Mouse (Mus musculus) liver, postnatal 0 days (tissue): ENCODE measurements around the gene Ccdc58. TPM values are rescaled to one million over a fixed set of nuclear protein-coding genes. Genes with fewer than 3 reads are reported as not detected.
A peak's percentile ranks its signal among the peaks of the same experiment; 100 is the strongest.
"Not testable (repeated sequence)": the region's sequence is repeated elsewhere in the genome, so short reads cannot be mapped to it uniquely, and the experiment has no call there.

Experiments
- ATAC-seq: fragments of 200-750 bp; cut with Nextera tagmentation; 2 replicates; pipeline ENCODE4 v1.8.0; 2017; ENCODE audit warnings: mild to moderate bottlenecking, moderate library complexity
- DNase-seq: peaks from one replicate; pipeline ENCODE4 v3.0.0-alpha.2; 2016
- H3K27ac ChIP-seq: fragments of 300-500 bp; sonication (generic); 2 replicates; pipeline ENCODE4 v1.5.1; 2014; ENCODE audit warnings: antibody characterized with exemption, moderate library complexity, mild to moderate bottlenecking, low read depth
- H3K27me3 ChIP-seq: fragments of 300-500 bp; sonication (generic); 2 replicates; pipeline ENCODE4 v1.6.1; 2014; ENCODE audit warnings: low read length, control low read depth, mixed read lengths; ENCODE audit not compliant: insufficient read depth
- H3K36me3 ChIP-seq: fragments of 300-500 bp; sonication (generic); replicated peaks from 2 replicates; pipeline ENCODE4 v1.6.1; 2014; ENCODE audit warnings: mild to moderate bottlenecking, control low read depth, low read length, moderate library complexity, mixed read lengths; ENCODE audit not compliant: insufficient read depth
- H3K4me1 ChIP-seq: fragments of 300-500 bp; sonication (generic); 2 replicates; pipeline ENCODE4 v1.6.1; 2014; ENCODE audit warnings: antibody characterized with exemption, mild to moderate bottlenecking, control low read depth; ENCODE audit not compliant: insufficient read depth
- H3K4me2 ChIP-seq: fragments of 300-500 bp; sonication (generic); 2 replicates; pipeline ENCODE4 v1.6.1; 2014; ENCODE audit warnings: low read depth, mild to moderate bottlenecking, low read length, moderate library complexity, mixed read lengths
- H3K4me3 ChIP-seq: fragments of 300-500 bp; sonication (generic); 2 replicates; pipeline ENCODE4 v1.5.1; 2014; ENCODE audit warnings: low read depth, low read length
- H3K9ac ChIP-seq: fragments of 300-500 bp; sonication (generic); replicated peaks from 2 replicates; pipeline ENCODE4 v1.6.1; 2014; ENCODE audit warnings: mild to moderate bottlenecking, moderate library complexity
- H3K9me3 ChIP-seq: fragments of 300-500 bp; sonication (generic); 2 replicates; pipeline ENCODE4 v1.6.1; 2016; ENCODE audit warnings: mild to moderate bottlenecking, control low read depth, low read length, mixed read lengths
- CTCF ChIP-seq: sonication (generic); IDR thresholded peaks from 2 replicates; pipeline ENCODE4 v1.5.1; 2016; ENCODE audit warnings: antibody characterized with exemption, low read depth
- EP300 ChIP-seq: IDR thresholded peaks from 2 replicates; pipeline ENCODE4 v1.6.1; 2016; ENCODE audit warnings: antibody characterized with exemption, low read depth, mild to moderate bottlenecking
- WGBS: fragments of 180-500 bp; shearing (Covaris S2); extraction: QIAGEN DNeasy Blood & Tissue Kit; methylation state at CpG from one replicate; pipeline ENCODE4 v1.1.7; 2014; ENCODE audit not compliant: insufficient replicate concordance; 5-methylcytosine and 5-hydroxymethylcytosine counted together
- polyA plus RNA-seq: library from polyadenylated mRNA; unstranded; fragments of >200 nt; fragmentation: Nextera tagmentation; extraction: Ambion mirVana; gene quantifications from 2 replicates; pipeline ENCODE4 v1.2.1, GENCODE M21; 2015

Ccdc58 gene
- polyA plus RNA-seq: 54.6 and 58.9 TPM in 2 replicates

DNA sequence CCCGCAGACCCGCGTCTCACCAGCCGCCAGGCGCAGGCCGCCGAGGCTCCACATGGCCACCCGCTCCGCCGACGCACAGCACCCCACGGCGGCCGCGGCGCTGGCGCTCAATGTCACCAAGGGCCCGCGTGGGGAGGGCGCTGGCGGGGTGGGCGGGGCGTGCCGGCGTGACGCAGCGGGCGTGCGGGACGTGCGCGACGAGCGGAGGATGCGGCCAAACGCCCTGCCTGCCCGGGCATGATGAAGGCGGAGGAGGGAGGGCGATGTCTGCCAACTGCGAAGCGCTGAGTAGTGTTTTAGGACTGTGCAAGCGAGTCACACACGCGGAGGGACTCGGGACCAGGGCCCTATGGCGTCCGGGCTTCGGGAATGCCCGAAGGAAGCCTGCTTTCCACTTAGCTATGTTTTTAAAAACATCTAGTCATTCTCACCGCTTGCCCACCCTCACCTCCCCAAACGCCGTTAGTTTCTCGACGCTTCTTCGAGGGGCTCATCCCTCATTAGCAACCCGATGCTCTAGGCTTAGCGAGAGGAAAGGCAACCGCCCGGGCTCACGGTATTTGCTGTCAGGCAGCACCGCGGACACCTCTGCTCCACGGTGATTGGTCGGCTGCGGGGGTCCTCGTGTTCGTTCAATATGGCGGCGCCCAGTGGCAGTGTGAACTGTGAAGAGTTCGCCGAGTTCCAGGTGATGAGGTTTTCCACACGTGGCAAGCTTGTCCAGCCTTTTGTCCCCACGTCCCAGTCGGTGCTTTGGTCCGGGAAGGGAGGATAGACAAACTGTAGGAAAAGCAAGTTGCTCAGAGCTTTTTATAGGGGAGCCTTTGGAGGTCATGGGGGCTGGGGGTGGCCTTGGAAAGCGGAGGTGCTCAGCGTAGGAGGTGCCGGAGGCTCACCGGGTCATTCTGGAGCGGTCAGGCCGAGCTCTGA lies at the start of gene Ccdc58, which contains the start of gene Fam162a:
Gene Ccdc58 (plus strand): TSS at position 236 of the 930 bp plus-strand sequence.
Gene Fam162a (minus strand): TSS at position 145 of the 930 bp plus-strand sequence.
- H3K27ac ChIP-seq: peak within 1 kb of the TSS; percentile 100
- TF ChIP-seq CTCF: peak; percentile 9; the same call in 1 of the 2 replicates
- no peak for TF ChIP-seq EP300
- H3K27me3 ChIP-seq: no peaks in the 10 kb centered on the region
- peak within 1 kb of the TSS; percentile 89 for H3K4me2 ChIP-seq
- H3K4me3 ChIP-seq: peak within 1 kb of the TSS; percentile 82
- peaks cover 24% of the 10 kb centered on the region for H3K4me1 ChIP-seq
- H3K36me3 ChIP-seq: no peaks in the 10 kb centered on the region; the same call in 1 of the 2 replicates
- DNase-seq (peak; percentile 96), ATAC-seq (peak; percentile 94)
- H3K9me3 ChIP-seq: no peaks in the 10 kb centered on the region
- WGBS: under 1% methylated on average over 71 of the region's 81 CpGs
- peak within 1 kb of the TSS; percentile 85 for H3K9ac ChIP-seq

- 86% methylated on average over 1 of the region's 2 CpGs for WGBS
- H3K4me1 ChIP-seq, DNase-seq, H3K4me2 ChIP-seq, H3K27ac ChIP-seq, ATAC-seq, H3K9me3 ChIP-seq, H3K9ac ChIP-seq, H3K27me3 ChIP-seq, H3K4me3 ChIP-seq: not testable (repeated sequence)
- peaks cover 58% of the 10 kb centered on the region for H3K36me3 ChIP-seq
Observed at GRCm38 (mm10) chr16:36028120-36028519, 43.4 kb upstream of the Ccdc58 start.

DNA sequence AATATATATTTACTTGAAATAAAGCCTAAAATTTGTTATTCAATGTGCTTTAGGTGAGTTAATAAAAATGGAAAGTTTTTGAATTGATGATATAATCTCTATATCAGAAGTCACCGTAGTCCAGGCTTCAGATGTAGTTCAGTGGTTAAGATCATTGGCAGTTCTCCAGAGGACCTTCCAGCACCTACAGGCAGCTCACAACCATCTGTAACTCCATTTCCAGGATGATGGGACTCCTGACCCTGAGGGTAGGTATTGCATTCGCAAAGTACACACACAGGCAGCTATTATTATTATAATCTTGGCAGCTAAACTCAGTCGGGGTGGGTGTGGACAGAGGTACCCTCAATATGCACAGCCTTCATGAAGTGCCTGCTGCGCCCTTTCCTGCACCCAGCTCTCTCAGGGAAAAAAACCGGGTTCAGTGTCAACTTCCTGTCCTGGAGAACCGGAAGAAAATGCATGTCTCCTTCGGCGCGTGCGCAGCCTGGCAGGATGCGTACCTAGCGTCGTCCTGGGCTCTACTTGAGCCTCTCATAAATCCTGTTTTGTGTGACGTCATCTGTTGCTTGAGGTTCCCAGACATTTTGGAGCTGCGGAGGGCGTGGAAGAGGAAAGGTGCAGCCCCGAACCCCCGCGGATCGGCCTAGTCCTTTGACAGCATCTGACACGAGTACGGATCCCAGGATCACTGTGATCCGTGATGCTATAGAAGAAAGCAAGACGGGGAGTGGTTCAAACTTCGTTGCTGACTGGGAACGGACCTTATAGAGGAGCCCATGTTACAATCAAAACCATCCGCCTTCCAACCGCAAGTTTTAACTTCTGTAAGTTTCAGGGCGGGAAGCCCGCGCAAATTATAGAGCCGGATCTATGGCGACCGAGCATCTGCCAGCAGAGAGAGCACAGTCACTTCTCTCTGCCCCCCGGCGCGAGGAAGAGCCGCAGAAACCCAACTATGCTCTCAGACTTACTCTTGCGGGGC lies 30.6 kb upstream of the Ccdc58 start, which contains the start of gene Wdr5b:
Gene Wdr5b (plus strand): TSS at position 551 of the 985 bp plus-strand sequence.
- no peaks in the 10 kb centered on the region for H3K9me3 ChIP-seq
- no peaks in the 10 kb centered on the region for H3K27me3 ChIP-seq
- peak; percentile 97 for ATAC-seq
- peaks cover 4% of the 10 kb centered on the region; the same call in 1 of the 2 replicates for H3K4me1 ChIP-seq
- under 1% methylated on average over 39 of the region's 39 CpGs for WGBS
- H3K9ac ChIP-seq: peak within 1 kb of the TSS; percentile 64
- H3K27ac ChIP-seq: peak within 1 kb of the TSS; percentile 65
- H3K4me2 ChIP-seq: peak within 1 kb of the TSS; percentile 72
- peak within 1 kb of the TSS; percentile 65 for H3K4me3 ChIP-seq
- peak; percentile 87 for DNase-seq
- peaks cover 22% of the 10 kb centered on the region for H3K36me3 ChIP-seq
- TF ChIP-seq EP300: no peak; the same call in 1 of the 2 replicates
- TF ChIP-seq CTCF: no peak

GRCm38 (mm10) chr16:36041625-36042020 lies 29.9 kb upstream of the Ccdc58 start:
- H3K4me2 ChIP-seq: peak overlapping the region; percentile 72
- DNase-seq (no peak), ATAC-seq (no peak)
- H3K27me3 ChIP-seq: no peaks in the 10 kb centered on the region
- no peaks in the 10 kb centered on the region for H3K9me3 ChIP-seq
- 14% methylated on average over 11 of the region's 11 CpGs for WGBS
- peak overlapping the region; percentile 65 for H3K27ac ChIP-seq
- peak overlapping the region; percentile 64 for H3K9ac ChIP-seq
- TF ChIP-seq EP300 (no peak), CTCF (no peak)
- peaks cover 4% of the 10 kb centered on the region; the same call in 1 of the 2 replicates for H3K4me1 ChIP-seq
- H3K36me3 ChIP-seq: peaks cover 27% of the 10 kb centered on the region
- H3K4me3 ChIP-seq: peak overlapping the region; percentile 65

GRCm38 (mm10) chr16:36043073-36043472 lies 28.4 kb upstream of the Ccdc58 start:
- TF ChIP-seq CTCF: no peak
- TF ChIP-seq EP300: no peak
- Histone ChIP-seq H3K36me3 (peaks cover 31% of the 10 kb centered on the region), H3K4me3 (no peak overlapping the region), H3K27me3 (no peaks in the 10 kb centered on the region), H3K9me3 (no peaks in the 10 kb centered on the region), H3K4me1 (peaks cover 4% of the 10 kb centered on the region; the same call in 1 of the 2 replicates), H3K4me2 (no peak overlapping the region), H3K27ac (no peak overlapping the region), H3K9ac (no peak overlapping the region)
- no peak for DNase-seq
- 88% methylated on average over 10 of the region's 10 CpGs for WGBS
- no peak for ATAC-seq
